Mouse (Mus musculus) liver, adult 2 months (tissue): Measurements from ENCODE around the gene A4galt. TPM values are rescaled to one million over a fixed set of nuclear protein-coding genes. Genes with fewer than 3 reads are reported as not detected.
"Not testable (repeated sequence)": the region's sequence is repeated elsewhere in the genome, so short reads cannot be mapped to it uniquely, and the experiment has no call there.

Experiments
- DNase-seq: peaks from one replicate; pipeline ENCODE4 v3.0.0-alpha.2; 2011; ENCODE audit warnings: low read depth, low spot score; ENCODE audit errors: extremely low read depth
- H3K27ac ChIP-seq: fragments of 200-500 bp; replicated peaks from 2 replicates; pipeline ENCODE4 v1.5.1; 2012; ENCODE audit warnings: low read depth, mild to moderate bottlenecking, control low read depth, inconsistent platforms, low read length; ENCODE audit not compliant: insufficient read depth
- H3K27me3 ChIP-seq: fragments of 200-500 bp; 2 replicates; pipeline ENCODE4 v1.6.1; 2012; ENCODE audit warnings: mild to moderate bottlenecking, moderate library complexity, low read length, inconsistent platforms; ENCODE audit not compliant: control insufficient read depth, insufficient read depth
- H3K36me3 ChIP-seq: fragments of 200-500 bp; 2 replicates; pipeline ENCODE4 v1.6.1; 2012; ENCODE audit warnings: low read length, inconsistent platforms; ENCODE audit not compliant: control insufficient read depth, insufficient read depth
- H3K4me1 ChIP-seq: fragments of 200-500 bp; 2 replicates; pipeline ENCODE4 v1.6.1; 2011; ENCODE audit warnings: low read length; ENCODE audit not compliant: control insufficient read depth, insufficient read depth
- H3K4me3 ChIP-seq: fragments of 200-500 bp; 2 replicates; pipeline ENCODE4 v1.5.1; 2011; ENCODE audit warnings: low read depth, mild to moderate bottlenecking, control low read depth, low read length, moderate library complexity; ENCODE audit not compliant: insufficient read depth
- H3K79me2 ChIP-seq: fragments of 200-500 bp; 2 replicates; pipeline ENCODE4 v1.6.1; 2012; ENCODE audit warnings: inconsistent platforms, mild to moderate bottlenecking, low read length, moderate library complexity; ENCODE audit not compliant: control insufficient read depth, insufficient read depth
- H3K9ac ChIP-seq: fragments of 200-500 bp; 2 replicates; pipeline ENCODE4 v1.6.1; 2012; ENCODE audit warnings: low read depth, mild to moderate bottlenecking, control low read depth, inconsistent platforms, low read length
- CTCF ChIP-seq: fragments of 200-500 bp; IDR thresholded peaks from 2 replicates; pipeline ENCODE4 v1.5.1; 2011; ENCODE audit warnings: low read depth, low read length, control low read depth
- POLR2A ChIP-seq: fragments of 200-500 bp; IDR thresholded peaks from 2 replicates; pipeline ENCODE4 v1.6.1; 2011; ENCODE audit warnings: low read length, control low read depth; ENCODE audit not compliant: insufficient read depth; ENCODE audit errors: extremely low read depth
- WGBS: fragments of 180-500 bp; shearing (Covaris S2); methylation state at CpG from one replicate; pipeline ENCODE4 v1.1.7; 2018; 5-methylcytosine and 5-hydroxymethylcytosine counted together
- polyA plus RNA-seq: library from polyadenylated mRNA; depleted of rRNA; stranded (reverse); fragments of >200 nt; gene quantifications from 2 replicates; pipeline ENCODE4 v1.2.3, GENCODE M21; 2012
- total RNA-seq: library from RNA; depleted of rRNA; stranded (reverse); fragments of >200 nt; gene quantifications from 2 replicates; pipeline ENCODE4 v1.2.3, GENCODE M21; 2014

The A4galt gene
- total and polyA plus RNA-seq, 2 experiments = 0.28 to 0.46 TPM

GRCm38 (mm10) chr15:83277451-83277850 lies 25.9 kb upstream of the A4galt start:
- H3K4me3 ChIP-seq = no peak overlapping the region
- H3K27ac ChIP-seq = no peak overlapping the region
- no peak overlapping the region for H3K9ac ChIP-seq
- H3K36me3 ChIP-seq = no peaks in the 10 kb centered on the region
- WGBS = 94% methylated on average over 4 of the region's 4 CpGs
- no peak for TF ChIP-seq CTCF
- TF ChIP-seq POLR2A = no peak
- DNase-seq = no peak
- H3K4me1 ChIP-seq = no peaks in the 10 kb centered on the region
- H3K79me2 ChIP-seq = no peaks in the 10 kb centered on the region
- no peaks in the 10 kb centered on the region for H3K27me3 ChIP-seq

- DNase-seq, H3K27ac ChIP-seq, H3K27me3 ChIP-seq, H3K36me3 ChIP-seq, H3K9ac ChIP-seq, H3K4me3 ChIP-seq, H3K79me2 ChIP-seq, H3K4me1 ChIP-seq: not testable (repeated sequence)
These were observed 22.7 kb upstream of the A4galt start for GRCm38 (mm10) chr15:83274237-83274636.

- no peaks in the 10 kb centered on the region for H3K4me1 ChIP-seq
- no peak overlapping the region for H3K4me3 ChIP-seq
- no peak overlapping the region for H3K27ac ChIP-seq
- DNase-seq = no peak
- no peak overlapping the region for H3K9ac ChIP-seq
- WGBS = 93% methylated on average over 2 of the region's 2 CpGs
- H3K27me3 ChIP-seq = no peaks in the 10 kb centered on the region
- H3K79me2 ChIP-seq = no peaks in the 10 kb centered on the region
- no peaks in the 10 kb centered on the region for H3K36me3 ChIP-seq
- TF ChIP-seq POLR2A (no peak), CTCF (no peak)
These were observed 21.4 kb upstream of the A4galt start for GRCm38 (mm10) chr15:83273017-83273416.

DNA sequence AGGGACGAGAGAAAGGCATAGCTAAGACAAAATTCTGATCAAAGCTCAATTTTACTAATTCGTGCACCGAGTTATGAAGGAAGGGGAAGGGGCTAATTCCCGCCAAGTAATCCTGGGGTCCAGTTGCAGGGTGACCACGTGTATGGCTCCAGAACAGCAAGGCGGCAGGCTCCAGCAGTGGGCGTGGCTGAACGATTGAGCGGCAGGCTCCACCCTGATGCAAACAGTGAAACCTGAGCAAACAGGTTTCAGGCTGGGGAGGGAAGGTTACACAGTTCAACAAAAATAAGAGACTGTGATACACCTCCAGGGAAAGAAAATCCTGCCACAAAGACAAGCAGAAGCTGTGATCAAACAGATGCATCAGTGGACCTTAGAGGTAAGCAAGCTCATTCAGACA lies 19.6 kb upstream of the A4galt start:
- not testable (repeated sequence) for DNase-seq, H3K9ac ChIP-seq, H3K4me3 ChIP-seq, H3K4me1 ChIP-seq, H3K27me3 ChIP-seq, H3K36me3 ChIP-seq, H3K27ac ChIP-seq, H3K79me2 ChIP-seq
- 20% methylated on average over 9 of the region's 9 CpGs for WGBS

DNA sequence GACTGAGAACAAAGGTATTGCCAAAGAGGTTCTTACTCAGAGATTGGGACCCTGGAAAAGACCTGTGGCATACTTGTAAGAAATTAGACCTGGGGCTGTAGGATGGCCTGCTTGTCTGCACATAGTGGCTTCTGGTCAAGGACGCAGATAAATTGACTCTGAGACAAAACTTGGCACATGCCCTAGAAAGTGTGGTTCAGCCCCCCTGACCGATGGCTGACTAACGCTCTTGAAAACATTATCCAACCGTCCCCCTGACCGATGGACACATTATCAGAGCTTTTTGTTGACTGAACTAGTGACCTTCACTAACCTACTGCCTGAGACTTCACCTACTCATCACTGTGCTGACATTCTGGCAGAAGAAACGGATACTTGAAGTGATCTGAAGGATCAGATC lies 18.4 kb upstream of the A4galt start:
- 25% methylated on average over 6 of the region's 6 CpGs for WGBS

DNA sequence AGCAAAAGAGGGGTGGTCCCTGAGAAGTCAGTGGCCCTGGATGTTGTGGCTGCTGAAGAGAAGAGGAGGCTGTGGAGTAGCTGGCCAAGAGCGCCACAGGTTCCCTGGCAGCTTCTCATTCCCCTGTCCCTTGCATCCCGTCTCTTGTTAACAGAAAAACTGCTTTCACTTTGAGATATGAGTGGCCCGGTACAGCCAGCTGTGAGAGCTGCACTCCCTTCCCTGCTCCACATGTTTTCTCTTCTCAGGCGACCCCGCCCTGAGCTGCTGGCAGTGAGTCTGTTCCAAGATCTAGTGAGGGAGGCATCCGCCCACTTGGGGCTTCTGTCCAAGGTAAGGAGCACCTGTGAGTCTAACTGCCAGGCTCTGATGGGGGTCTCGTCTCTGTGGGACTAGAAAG lies 16.9 kb upstream of the A4galt start:
- H3K9ac ChIP-seq, DNase-seq: not testable (repeated sequence)
- WGBS = 59% methylated on average over 7 of the region's 7 CpGs

More for the DNA sequence above, 18.4 kb upstream of the A4galt start:
- not testable (repeated sequence) for H3K36me3 ChIP-seq, H3K79me2 ChIP-seq, H3K9ac ChIP-seq, H3K27me3 ChIP-seq, H3K4me3 ChIP-seq, DNase-seq, H3K27ac ChIP-seq, H3K4me1 ChIP-seq

GRCm38 (mm10) chr15:83265269-83265668 lies 13.7 kb upstream of the A4galt start:
- H3K27me3 ChIP-seq = no peaks in the 10 kb centered on the region
- H3K9ac ChIP-seq = no peak overlapping the region
- TF ChIP-seq POLR2A (no peak), CTCF (no peak)
- H3K4me3 ChIP-seq = no peak overlapping the region
- no peaks in the 10 kb centered on the region for H3K36me3 ChIP-seq
- DNase-seq = no peak
- no peaks in the 10 kb centered on the region for H3K79me2 ChIP-seq
- no peak overlapping the region for H3K27ac ChIP-seq
- 62% methylated on average over 1 of the region's 1 CpGs for WGBS
- H3K4me1 ChIP-seq = no peaks in the 10 kb centered on the region

More for the DNA sequence above, 16.9 kb upstream of the A4galt start:
- H3K27me3 ChIP-seq, H3K79me2 ChIP-seq, H3K36me3 ChIP-seq, H3K4me3 ChIP-seq, H3K4me1 ChIP-seq, H3K27ac ChIP-seq: not testable (repeated sequence)
